Mouse (Mus musculus) megakaryocyte, embryonic 14.5 days (primary cell): ENCODE results near the gene Borcs7.

Source experiments
- FLI1 ChIP-seq: IDR thresholded peaks from 2 replicates; pipeline ENCODE4 v1.6.1; 2012; ENCODE audit warnings: low read length, inconsistent platforms, mixed read lengths
- GATA1 ChIP-seq: IDR thresholded peaks from 3 replicates; pipeline ENCODE4 v1.6.1; 2012; ENCODE audit warnings: mixed read lengths, low read length, inconsistent platforms, borderline replicate concordance

DNA sequence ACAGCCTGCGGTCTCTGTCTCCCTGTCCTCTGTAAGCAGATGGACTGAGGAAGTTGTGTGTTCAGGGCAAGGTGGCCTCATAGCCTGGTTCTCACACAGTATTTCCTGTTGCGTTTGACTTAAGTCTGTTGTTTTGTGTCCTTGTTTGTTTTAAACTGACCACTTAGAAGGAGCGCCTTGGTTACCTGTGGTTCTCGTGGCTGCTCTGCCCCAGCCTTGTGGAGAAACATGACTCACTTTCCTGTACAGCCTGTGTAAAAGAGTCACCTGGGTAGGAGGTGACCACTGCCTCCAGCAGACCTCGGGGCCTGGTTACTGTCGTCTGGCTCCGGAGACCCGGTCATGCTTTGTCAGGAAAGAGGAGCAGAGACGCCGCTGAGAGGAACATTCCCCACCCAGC lies 34.1 kb upstream of the Borcs7 start:
- TF ChIP-seq GATA1 (no peak), FLI1 (no peak)
